Mouse (Mus musculus) neural tube, embryonic 11.5 days (tissue): ENCODE results near the gene 3100002H09Rik. TPM values are rescaled to one million over a fixed set of nuclear protein-coding genes. Genes with fewer than 3 reads are reported as not detected.
A peak's percentile ranks its signal among the peaks of the same experiment; 100 is the strongest.

Experiments used
- ATAC-seq: fragments of 200-750 bp; cut with Nextera tagmentation; 2 replicates; pipeline ENCODE4 v1.8.0; 2017; ENCODE audit warnings: moderate number of reproducible peaks, mild to moderate bottlenecking, moderate TSS enrichment, moderate library complexity; ENCODE audit not compliant: insufficient read depth, low FRiP score, low TSS enrichment
- DNase-seq: peaks from one replicate; pipeline ENCODE4 v3.0.0-alpha.2; 2015; ENCODE audit warnings: low spot score
- H3K27ac ChIP-seq: fragments of 300-500 bp; sonication (generic); 2 replicates; pipeline ENCODE4 v1.5.1; 2014; ENCODE audit warnings: low read depth, mild to moderate bottlenecking, low read length
- H3K27me3 ChIP-seq: fragments of 300-500 bp; sonication (generic); 2 replicates; pipeline ENCODE4 v1.6.1; 2014; ENCODE audit warnings: mild to moderate bottlenecking, low read length, mixed read lengths; ENCODE audit not compliant: control insufficient read depth, insufficient read depth
- H3K36me3 ChIP-seq: fragments of 300-500 bp; sonication (generic); 2 replicates; pipeline ENCODE4 v1.6.1; 2014; ENCODE audit warnings: mild to moderate bottlenecking, low read length, moderate library complexity, mixed read lengths; ENCODE audit not compliant: control insufficient read depth, insufficient read depth
- H3K4me1 ChIP-seq: fragments of 300-500 bp; sonication (generic); 2 replicates; pipeline ENCODE4 v1.6.1; 2014; ENCODE audit warnings: low read length, mixed read lengths; ENCODE audit not compliant: control insufficient read depth, insufficient read depth
- H3K4me2 ChIP-seq: fragments of 300-500 bp; sonication (generic); 2 replicates; pipeline ENCODE4 v1.6.1; 2014; ENCODE audit warnings: low read depth, mild to moderate bottlenecking, moderate library complexity
- H3K4me3 ChIP-seq: fragments of 300-500 bp; sonication (generic); 2 replicates; pipeline ENCODE4 v1.5.1; 2014; ENCODE audit warnings: low read depth, low read length
- H3K9ac ChIP-seq: fragments of 300-500 bp; sonication (generic); 2 replicates; pipeline ENCODE4 v1.6.1; 2014; ENCODE audit warnings: mild to moderate bottlenecking, low read length
- H3K9me3 ChIP-seq: fragments of 300-500 bp; sonication (generic); 2 replicates; pipeline ENCODE4 v1.6.1; 2016; ENCODE audit warnings: low read length; ENCODE audit not compliant: control insufficient read depth
- WGBS: fragments of 180-500 bp; shearing (Covaris S2); extraction: QIAGEN DNeasy Blood & Tissue Kit; methylation state at CpG from one replicate; pipeline ENCODE4 v1.1.7; 2014; 5-methylcytosine and 5-hydroxymethylcytosine counted together
- polyA plus RNA-seq: library from polyadenylated mRNA; unstranded; fragments of >200 nt; fragmentation: Nextera tagmentation; extraction: Ambion mirVana; gene quantifications from 2 replicates; pipeline ENCODE4 v1.2.1, GENCODE M21; 2014

The 3100002H09Rik gene
- polyA plus RNA-seq, 1 experiment from 2014 or later: 0.54 TPM

GRCm38 (mm10) chr4:124622566-124622965 is 12.0 kb upstream of the 3100002H09Rik start:
- H3K4me3 ChIP-seq: no peak overlapping the region
- 0 out of 2 replicates have a peak, but pooled peaks cover 3% of the 10 kb centered on the region for H3K4me1 ChIP-seq
- H3K9me3 ChIP-seq: no peaks in the 10 kb centered on the region
- H3K36me3 ChIP-seq: no peaks in the 10 kb centered on the region
- H3K27me3 ChIP-seq: no peaks in the 10 kb centered on the region
- WGBS: 91% methylated on average over 5 of the region's 5 CpGs
- H3K4me2 ChIP-seq: no peak overlapping the region
- no peak for ATAC-seq
- H3K9ac ChIP-seq: no peak overlapping the region
- H3K27ac ChIP-seq: no peak overlapping the region
- no peak for DNase-seq

GRCm38 (mm10) chr4:124621406-124621805 is 10.8 kb upstream of the 3100002H09Rik start:
- H3K4me3 ChIP-seq: no peak overlapping the region
- H3K27ac ChIP-seq: no peak overlapping the region
- H3K4me1 ChIP-seq: peaks cover 11% of the 10 kb centered on the region
- WGBS: 70% methylated on average over 11 of the region's 11 CpGs
- no peak overlapping the region for H3K4me2 ChIP-seq
- H3K9ac ChIP-seq: no peak overlapping the region
- DNase-seq (no peak), ATAC-seq (no peak)
- H3K36me3 ChIP-seq: no peaks in the 10 kb centered on the region
- H3K9me3 ChIP-seq: no peaks in the 10 kb centered on the region
- H3K27me3 ChIP-seq: no peaks in the 10 kb centered on the region

GRCm38 (mm10) chr4:124618599-124618998 is 8.0 kb upstream of the 3100002H09Rik start:
- no peak overlapping the region for H3K27ac ChIP-seq
- peak overlapping the region; percentile 19; the same call in 1 of the 2 replicates for H3K4me2 ChIP-seq
- no peaks in the 10 kb centered on the region for H3K36me3 ChIP-seq
- DNase-seq (no peak), ATAC-seq (no peak)
- H3K9ac ChIP-seq: peak overlapping the region; percentile 10; the same call in 1 of the 2 replicates
- no peaks in the 10 kb centered on the region for H3K9me3 ChIP-seq
- peaks cover 24% of the 10 kb centered on the region for H3K4me1 ChIP-seq
- H3K4me3 ChIP-seq: no peak overlapping the region
- 14% methylated on average over 16 of the region's 16 CpGs for WGBS
- no peaks in the 10 kb centered on the region for H3K27me3 ChIP-seq

- Histone ChIP-seq H3K27ac (no peak overlapping the region), H3K9ac (no peak overlapping the region), H3K9me3 (no peaks in the 10 kb centered on the region), H3K4me1 (peaks cover 24% of the 10 kb centered on the region), H3K4me2 (no peak overlapping the region), H3K4me3 (no peak overlapping the region), H3K27me3 (no peaks in the 10 kb centered on the region), H3K36me3 (no peaks in the 10 kb centered on the region)
- ATAC-seq (no peak), DNase-seq (no peak)
- WGBS: 20% methylated on average over 1 of the region's 1 CpGs
These were observed 6.0 kb upstream of the 3100002H09Rik start for GRCm38 (mm10) chr4:124616636-124617035.

- DNase-seq: peak; percentile 46
- Histone ChIP-seq H3K27me3 (no peaks in the 10 kb centered on the region), H3K9ac (no peak overlapping the region), H3K9me3 (no peaks in the 10 kb centered on the region), H3K4me1 (peaks cover 24% of the 10 kb centered on the region), H3K4me2 (no peak overlapping the region), H3K4me3 (no peak overlapping the region), H3K36me3 (no peaks in the 10 kb centered on the region), H3K27ac (0 out of 2 replicates have a peak overlapping the region, but pooled peaks have one; percentile 49)
- WGBS: 38% methylated on average over 9 of the region's 9 CpGs
- ATAC-seq: no peak
These were observed 5.4 kb upstream of the 3100002H09Rik start for GRCm38 (mm10) chr4:124615986-124616385.

GRCm38 (mm10) chr4:124615406-124615960 is 4.9 kb upstream of the 3100002H09Rik start:
- Histone ChIP-seq H3K36me3 (no peaks in the 10 kb centered on the region), H3K9me3 (no peaks in the 10 kb centered on the region), H3K4me3 (no peak overlapping the region), H3K4me1 (peaks cover 24% of the 10 kb centered on the region), H3K9ac (no peak overlapping the region), H3K27ac (peak overlapping the region; percentile 24), H3K27me3 (no peaks in the 10 kb centered on the region), H3K4me2 (peak overlapping the region; percentile 14; the same call in 1 of the 2 replicates)
- WGBS: 23% methylated on average over 14 of the region's 14 CpGs
- peak; percentile 61; the same call in 1 of the 2 replicates for ATAC-seq
- DNase-seq: peak; percentile 35

GRCm38 (mm10) chr4:124614189-124614588 is 3.6 kb upstream of the 3100002H09Rik start:
- ATAC-seq: no peak
- H3K27ac ChIP-seq: no peak overlapping the region

GRCm38 (mm10) chr4:124611768-124612167 is 1.2 kb upstream of the 3100002H09Rik start:
- no peak overlapping the region for H3K27ac ChIP-seq
- no peak overlapping the region for H3K9ac ChIP-seq
- DNase-seq (no peak), ATAC-seq (no peak)
- no peaks in the 10 kb centered on the region for H3K9me3 ChIP-seq
- no peak overlapping the region for H3K4me2 ChIP-seq
- peaks cover 15% of the 10 kb centered on the region; the same call in 1 of the 2 replicates for H3K4me1 ChIP-seq
- 81% methylated on average over 4 of the region's 4 CpGs for WGBS
- H3K27me3 ChIP-seq: no peaks in the 10 kb centered on the region
- no peaks in the 10 kb centered on the region for H3K36me3 ChIP-seq
- no peak overlapping the region for H3K4me3 ChIP-seq

More at GRCm38 (mm10) chr4:124614189-124614588, 3.6 kb upstream of the 3100002H09Rik start:
- H3K9ac ChIP-seq: no peak overlapping the region
- no peaks in the 10 kb centered on the region for H3K36me3 ChIP-seq
- no peaks in the 10 kb centered on the region for H3K9me3 ChIP-seq
- H3K4me1 ChIP-seq: peaks cover 24% of the 10 kb centered on the region
- H3K4me2 ChIP-seq: no peak overlapping the region
- H3K4me3 ChIP-seq: no peak overlapping the region
- no peak for DNase-seq
- H3K27me3 ChIP-seq: no peaks in the 10 kb centered on the region
- no CpG with 5 or more reads among the region's 1 CpGs for WGBS

GRCm38 (mm10) chr4:124610066-124610465 is 537 bp downstream of the 3100002H09Rik start:
- DNase-seq: no peak
- Histone ChIP-seq H3K27me3 (0 out of 2 replicates have a peak, but pooled peaks cover 2% of the 10 kb centered on the region), H3K9ac (no peak overlapping the region)

More at GRCm38 (mm10) chr4:124610066-124610465, 537 bp downstream of the 3100002H09Rik start:
- Histone ChIP-seq H3K4me3 (no peak overlapping the region), H3K27ac (no peak overlapping the region), H3K36me3 (no peaks in the 10 kb centered on the region), H3K4me1 (0 out of 2 replicates have a peak, but pooled peaks cover 6% of the 10 kb centered on the region), H3K9me3 (no peaks in the 10 kb centered on the region), H3K4me2 (no peak overlapping the region)
- WGBS: 75% methylated on average over 2 of the region's 2 CpGs
- no peak for ATAC-seq
